Mouse (Mus musculus) left cerebral cortex, adult 9 months (tissue): Measurements from ENCODE around the gene Pcsk4.
A peak's percentile ranks its signal among the peaks of the same experiment; 100 is the strongest.
"Not testable (repeated sequence)": the region's sequence is repeated elsewhere in the genome, so short reads cannot be mapped to it uniquely, and the experiment has no call there.

Source experiments
- DNase-seq, 2 experiments: peaks; one replicate each; pipeline ENCODE4 v3.0.0; 2022; ENCODE audit warnings: low spot score in 2 of 2

The Pcsk4 gene

DNA sequence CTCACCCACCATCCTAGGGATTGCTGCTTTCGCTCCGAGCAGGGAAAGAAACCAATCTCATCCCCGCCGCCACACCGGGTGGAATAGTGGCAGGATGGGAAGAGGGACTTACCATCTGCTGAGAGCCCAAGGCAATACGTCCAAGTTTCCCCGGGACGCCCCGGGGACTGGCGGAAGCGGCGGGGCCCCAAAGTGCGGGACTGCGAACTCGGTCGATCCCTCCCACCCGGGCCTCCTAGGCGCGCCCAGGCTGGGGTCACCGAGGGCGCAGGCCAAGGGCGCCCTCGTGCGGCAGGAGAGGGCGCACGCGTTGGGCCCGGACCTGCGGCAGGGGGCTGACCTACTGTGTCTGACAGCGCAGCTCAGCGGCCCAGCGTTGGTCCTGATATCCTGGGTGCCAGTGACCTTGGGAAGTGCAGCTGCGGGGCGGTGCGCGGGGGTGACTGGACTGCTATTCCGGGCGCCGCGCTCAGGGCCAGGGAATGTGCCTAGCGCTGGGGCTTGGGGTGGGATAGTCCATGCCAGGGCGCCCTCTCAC, 19.0 kb upstream of the Pcsk4 start, which contains the start of gene Adamtsl5:
Gene Adamtsl5 (minus strand): TSS at position 169 of the 538 bp plus-strand sequence.
- no peak for DNase-seq

DNA sequence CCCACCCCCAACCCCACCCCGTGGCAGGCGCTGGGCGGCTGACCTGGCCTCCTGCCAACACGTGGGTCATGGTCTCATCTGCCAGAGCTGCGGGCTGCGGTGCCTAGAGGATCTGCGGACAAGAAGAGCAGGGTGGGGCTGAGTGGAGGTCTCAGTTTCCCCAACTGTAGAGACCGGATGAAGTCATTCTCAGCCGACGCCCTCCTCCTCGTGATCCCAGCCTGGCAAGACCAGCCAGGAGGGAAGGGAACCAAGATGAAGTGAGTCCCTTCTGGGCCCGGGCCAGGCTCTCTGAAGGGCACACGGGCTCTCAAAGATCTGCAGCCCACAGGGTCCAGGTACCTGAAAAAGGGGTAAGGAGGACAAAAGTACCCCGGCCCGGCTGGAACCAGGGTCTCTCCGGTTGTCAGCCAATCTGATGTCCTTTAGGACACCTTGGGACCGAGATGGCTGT, 18.2 kb upstream of the Pcsk4 start:
- no peak for DNase-seq

DNA sequence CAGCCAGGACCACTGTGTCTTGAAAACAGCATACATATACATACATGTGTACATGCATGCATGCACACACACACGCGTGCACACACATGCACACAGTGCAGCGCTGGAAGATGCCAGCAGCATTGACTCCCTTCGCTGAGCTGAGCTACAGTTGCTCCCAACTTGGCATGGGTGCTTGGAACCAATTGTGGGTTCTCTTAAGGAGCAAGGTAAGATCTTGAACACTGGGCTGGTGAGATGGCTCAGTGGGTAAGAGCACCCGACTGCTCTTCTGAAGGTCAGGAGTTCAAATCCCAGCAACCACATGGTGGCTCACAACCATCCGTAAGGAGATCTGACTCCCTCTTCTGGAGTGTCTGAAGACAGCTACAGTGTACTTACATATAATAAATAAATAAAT, 16.6 kb upstream of the Pcsk4 start:
- not testable (repeated sequence) for DNase-seq

DNA sequence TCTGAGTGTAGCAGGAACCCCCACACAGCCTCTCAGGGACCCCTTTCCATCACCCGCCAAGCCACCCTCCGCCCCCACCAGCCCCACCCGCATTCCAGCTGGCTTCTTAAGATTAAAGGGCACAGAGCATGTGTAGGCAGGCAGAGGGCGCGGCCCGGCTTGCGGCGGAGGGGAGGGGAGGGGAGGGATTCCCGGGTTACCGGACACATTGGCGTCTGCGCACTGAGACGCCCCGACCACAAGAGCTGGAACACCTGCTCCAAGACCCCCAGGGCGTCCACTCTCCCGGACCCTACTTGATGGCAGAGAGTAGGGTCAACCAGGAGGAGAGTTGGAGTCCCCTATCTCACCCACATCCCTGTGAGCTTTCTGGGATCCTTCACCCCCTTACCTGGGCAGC, 15.8 kb upstream of the Pcsk4 start:
- no peak for DNase-seq

DNA sequence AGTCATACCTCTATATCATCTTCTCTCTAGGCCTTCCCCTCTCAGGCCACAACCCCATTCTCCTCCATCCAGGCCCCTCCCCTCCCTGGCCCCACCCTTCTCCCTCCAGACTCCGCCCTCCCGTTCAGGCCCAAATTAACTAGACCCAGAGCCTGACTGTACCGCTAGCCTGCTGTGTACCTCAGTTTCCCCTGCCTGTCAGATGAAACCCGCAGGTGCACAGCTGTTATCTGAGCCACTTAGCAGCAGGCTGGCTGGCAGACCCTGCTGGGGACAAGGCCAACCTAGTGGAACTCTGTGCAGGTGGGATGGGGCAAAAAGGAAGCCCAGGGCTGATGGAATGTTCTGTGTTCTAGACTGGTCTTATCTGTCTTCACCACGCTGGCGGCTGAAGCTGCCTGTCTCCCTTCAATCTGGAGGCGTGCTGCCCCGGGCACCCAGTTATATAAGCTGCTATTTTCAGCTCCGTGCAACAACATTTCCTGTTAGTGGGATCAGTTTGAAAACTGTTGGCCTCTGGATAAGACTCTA, 14.9 kb upstream of the Pcsk4 start:
- no peak for DNase-seq

DNA sequence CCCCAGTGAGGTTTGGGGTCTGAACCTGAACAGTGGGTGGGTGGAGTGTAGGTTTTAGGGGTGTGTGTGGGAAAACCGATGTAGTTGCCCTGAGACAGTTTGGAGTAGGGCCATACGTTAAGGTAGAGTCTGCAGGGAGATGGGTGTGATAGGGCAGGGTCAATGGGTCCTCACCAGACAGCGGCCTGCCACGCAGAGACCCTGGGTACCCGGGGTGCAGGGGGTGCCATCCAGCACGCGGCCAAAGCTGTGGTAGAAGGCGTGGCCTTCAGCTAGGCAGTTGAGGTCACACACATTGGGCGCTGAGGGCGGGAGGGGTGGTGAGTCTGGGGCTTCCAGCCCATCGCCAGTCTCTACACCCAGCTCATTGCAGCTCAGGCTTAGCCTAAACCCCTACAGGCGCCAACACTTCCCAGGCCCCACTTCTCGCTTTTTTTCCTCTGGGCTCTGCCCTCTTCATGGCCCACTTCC, 14.2 kb upstream of the Pcsk4 start:
- no peak for DNase-seq

DNA sequence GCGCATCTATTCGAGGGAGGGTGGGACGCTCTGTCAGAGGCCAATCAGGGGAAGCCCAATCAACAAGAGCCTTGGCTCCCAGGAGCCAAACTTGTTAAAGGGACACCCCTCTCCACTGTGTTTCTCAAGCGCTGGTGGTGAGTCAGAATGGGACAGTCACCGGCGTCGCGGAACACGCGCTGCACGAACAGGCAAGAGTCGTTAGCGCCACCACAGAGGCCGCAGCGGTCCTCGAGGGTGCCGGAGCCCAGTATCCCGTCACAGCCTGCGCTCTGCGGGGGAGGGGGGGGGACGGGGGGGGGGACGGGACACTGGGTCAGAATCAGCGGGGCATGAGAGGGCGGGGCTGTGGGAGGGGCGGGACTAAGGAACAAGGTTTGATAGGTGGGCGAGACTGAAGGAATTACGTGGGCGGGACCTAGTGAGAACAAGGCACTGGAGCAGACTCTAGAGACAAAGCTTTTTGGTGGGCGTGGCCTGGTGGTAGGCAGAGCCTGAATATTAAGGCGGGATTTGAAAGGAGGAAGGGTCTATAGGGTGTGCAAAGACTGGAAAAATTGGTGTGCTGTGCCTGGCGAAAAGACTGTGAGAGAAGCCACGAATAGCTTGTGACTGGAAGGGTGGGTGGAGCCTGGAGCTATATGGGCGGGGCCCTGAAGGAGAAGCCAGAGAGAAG, 13.6 kb upstream of the Pcsk4 start:
- DNase-seq = no peak

DNA sequence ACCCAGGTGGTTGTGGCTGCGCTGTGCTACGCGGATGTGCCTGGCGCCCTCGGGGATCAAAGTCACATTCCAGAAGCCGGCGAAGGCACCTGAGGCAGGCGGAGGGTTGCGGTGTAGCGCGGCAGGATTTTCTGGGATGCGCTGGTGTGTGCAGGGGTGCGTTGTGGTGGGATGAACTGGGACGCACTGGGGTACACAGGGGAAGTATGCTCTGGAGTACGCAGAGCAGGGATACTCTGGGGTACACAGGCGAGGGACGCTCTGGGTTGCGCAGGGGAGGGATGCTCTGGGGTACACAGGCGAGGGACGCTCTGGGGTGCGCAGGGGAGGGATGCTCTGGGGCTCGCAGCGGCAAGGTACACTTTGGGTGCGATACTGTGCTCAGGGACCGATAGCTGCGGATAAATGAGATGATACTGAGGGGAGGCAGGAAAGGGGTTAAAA, 13.0 kb upstream of the Pcsk4 start:
- no peak for DNase-seq

DNA sequence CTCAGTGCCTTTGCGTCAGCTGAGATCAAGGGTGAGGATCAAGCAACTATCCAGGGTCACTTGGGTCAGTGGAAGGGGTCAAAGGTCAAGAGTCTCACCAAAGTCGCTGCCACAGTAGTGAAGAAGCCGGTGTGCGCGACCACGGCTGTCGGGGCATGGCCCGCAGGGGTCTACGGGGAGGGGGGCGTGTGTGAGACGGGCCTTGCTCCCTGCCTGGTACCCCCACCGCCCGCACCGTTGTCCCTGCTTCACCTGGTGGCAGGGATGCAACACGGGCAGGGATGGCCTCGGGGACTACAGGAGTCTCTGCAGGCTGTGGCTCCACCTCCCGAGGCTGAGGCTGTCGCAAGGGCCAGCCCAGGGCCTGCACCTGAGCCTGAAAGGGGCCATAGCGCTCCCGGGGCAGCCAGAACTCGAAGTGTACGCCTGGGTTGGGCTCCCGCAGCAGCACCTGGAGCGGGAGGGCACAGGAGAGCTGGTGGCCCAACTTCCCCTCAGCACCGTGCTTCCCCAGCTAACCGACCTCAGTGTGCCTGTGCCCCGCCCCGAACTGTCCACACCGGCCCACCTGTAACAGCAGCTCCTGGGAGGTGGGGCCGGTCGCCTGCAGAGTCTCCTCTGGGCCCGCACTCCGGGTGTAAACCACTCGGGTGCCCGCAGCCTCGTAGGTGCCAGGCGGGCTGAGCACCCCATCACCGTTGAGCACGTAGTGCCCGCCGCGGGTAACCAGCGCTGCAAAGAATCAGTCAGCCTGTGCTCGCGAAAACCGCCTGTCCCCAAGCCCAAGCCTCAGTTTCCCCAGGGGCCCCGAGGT, 12.4 kb upstream of the Pcsk4 start:
- no peak for DNase-seq

DNA sequence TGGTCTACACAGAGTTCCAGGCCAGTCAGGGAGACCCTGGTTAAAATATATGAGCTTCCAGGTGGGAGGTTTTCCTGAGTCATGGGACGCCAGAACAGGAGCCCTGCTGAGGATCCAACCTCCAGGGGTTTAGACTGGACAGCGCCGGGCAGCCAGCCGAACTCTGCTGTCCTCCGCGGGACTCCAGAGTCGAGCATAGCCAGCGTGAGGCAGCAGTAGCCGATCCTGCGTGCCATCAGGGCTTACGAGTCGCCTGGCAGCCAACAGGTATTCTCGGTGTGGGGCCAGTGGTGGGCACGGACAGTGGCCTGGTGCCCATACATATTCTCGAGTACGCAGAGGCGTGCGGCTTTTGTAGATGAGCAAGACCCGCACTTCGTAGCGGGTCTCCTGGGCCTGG, 11.7 kb upstream of the Pcsk4 start:
- no peak for DNase-seq

DNA sequence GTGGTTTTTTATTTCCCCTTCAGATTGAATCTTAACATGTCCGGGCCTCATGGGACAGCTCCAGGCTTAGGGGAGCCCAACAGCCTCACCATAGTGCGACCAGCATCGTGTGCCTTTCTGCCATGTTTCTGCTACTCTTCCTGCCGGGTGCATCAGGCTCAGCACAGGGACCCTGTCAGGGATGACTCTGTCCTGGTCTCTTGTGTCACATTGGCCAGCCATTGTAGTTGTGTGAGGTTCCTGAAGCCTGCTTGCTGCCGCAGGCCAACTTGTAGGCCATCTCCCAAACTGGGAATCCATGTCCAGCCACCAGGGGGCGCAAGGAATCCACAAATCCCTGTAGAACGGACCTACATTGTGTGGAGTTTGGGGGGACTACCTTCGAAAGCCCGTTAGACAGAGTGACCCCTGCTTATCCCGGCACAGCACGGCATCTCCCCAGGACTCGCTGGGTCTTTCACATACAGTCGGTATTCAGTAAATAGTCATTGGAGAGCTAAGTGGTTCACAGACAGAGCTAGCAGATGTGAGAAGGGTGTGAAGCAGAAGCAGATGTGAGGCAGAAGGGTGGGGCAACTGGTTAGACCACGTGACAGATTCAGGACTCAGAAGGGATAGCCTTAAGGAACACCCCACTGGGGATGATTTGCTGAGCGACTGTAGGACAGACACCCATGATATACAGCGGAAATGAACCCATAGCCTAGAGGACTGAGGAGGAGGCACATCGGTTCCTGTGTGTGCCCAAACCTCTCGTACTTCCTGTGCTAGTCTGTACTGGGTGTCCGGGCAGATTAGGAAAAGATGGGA, 10.8 kb upstream of the Pcsk4 start:
- peak in 1 of 2 experiments; percentile 87 for DNase-seq

DNA sequence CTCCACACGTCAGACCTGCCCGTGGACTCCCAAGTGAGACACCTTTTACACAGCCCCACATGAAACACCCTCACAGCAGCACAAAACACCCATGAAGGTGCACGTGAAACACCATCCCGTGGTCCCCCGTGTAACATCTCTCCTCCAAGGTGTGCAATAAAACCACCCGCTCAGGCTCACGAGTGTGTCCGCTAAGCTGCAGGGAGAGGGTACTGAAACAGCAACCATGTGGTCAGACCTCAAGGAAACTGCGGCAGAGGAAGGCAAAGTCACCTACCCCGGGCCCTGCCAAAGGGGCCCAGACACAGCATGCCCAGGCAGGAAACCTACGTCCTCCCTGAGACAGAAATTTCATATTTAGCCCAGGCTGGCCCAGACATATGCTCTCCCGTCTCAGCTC, 7.0 kb upstream of the Pcsk4 start:
- DNase-seq = no peak

DNA sequence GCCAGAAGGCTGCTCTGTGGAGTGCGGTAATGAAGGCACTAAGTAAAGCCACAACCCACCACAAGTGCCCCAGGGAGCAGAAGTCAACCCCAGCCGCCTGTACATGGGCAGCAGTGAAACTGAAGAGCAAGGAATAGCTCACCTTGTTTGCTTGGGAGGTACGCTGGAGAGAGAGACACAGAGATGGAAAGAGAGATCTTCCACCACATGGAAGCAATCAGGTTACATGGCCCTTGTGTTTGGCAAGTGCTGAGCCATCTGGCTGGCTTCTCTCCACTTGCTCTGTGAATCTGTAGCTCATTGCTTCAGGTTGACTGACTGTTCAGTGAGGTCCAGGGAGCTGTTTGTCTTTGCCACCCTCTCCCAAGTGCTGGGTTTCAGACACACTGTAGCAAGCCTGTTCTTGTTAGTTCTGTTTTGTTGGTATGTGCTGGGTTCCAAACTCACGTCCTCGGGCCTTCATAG, 3.3 kb upstream of the Pcsk4 start:
- no peak for DNase-seq

DNA sequence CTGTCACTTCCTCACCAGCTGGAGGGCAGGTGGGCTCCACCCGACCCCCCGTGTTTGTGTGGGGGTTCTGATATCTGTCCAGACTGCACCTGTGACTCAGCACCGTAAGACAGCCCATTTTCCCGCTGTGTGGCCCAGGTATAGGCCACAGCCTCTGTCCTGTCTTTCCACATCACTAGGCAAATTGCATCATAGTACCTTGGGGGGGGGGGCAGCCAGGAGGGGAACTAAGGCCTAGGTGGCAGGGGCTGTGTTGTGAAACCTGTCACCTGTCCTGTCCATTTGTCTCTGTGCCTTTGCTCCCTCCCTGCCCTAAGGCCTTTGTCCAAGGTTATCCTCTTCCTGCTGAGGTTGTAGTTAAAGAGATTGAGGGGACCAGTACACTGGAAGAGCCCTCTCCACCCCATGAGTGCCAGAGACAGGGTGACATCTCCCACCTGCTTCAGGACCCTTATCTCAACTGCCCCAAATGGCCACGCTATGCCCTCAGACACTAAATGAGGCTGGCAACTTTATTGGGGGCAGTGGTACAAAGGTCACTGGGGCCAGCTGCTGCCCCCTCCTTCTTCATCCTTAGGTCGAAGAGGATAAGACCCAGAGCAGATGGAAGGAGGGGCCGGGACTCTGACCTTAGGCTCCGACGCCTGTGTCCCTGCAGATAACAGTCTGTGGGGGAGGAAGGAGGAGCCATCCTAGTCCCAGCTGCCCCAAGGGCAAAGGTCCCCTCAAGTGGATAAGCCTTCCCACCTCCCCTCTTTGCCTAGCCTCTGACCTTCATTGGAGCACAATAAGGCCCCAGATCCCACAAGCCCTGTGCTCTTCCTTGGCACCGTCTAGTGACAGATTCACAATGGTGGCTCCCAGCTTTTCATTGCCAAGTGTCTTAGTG, 2.6 kb upstream of the Pcsk4 start:
- DNase-seq = no peak

DNA sequence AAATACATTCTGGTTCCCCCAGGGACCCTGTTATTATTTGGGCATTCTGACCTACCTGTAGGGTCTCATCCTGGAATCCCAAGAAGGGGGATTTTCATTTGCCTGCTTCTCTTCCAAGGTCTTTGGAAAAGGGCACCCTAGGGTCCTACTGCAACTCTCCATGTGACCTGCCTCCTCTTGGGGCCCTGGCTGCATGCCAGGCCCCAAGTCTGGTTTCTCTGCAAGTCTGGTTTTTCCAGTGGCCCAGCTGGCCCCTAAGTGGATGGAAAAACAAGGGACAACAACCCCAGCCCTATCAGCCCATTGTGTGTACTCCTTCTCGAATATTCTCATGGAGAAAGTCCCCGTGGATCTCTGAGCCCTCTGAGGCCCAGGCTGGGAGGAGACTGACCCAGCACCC, 1.6 kb upstream of the Pcsk4 start:
- no peak for DNase-seq

DNA sequence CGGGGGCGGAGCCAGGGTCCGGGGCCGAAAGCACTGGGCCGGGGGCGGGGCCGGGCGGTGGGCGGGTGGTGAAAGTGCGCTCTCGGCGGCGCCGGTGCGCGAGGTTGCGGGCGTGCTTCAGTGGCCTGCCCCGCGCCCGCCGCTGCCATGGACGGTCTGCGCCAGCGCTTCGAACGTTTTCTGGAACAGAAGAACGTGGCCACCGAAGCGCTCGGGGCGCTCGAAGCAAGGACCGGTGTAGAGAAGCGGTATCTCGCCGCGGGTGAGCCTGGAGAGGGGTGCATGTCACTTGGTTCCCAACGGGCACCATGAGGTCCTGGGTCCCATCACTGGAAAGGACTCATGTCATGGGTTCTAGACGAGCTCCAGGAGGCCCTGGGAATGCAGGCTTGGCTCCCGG, 786 bp upstream of the Pcsk4 start:
- no peak for DNase-seq

DNA sequence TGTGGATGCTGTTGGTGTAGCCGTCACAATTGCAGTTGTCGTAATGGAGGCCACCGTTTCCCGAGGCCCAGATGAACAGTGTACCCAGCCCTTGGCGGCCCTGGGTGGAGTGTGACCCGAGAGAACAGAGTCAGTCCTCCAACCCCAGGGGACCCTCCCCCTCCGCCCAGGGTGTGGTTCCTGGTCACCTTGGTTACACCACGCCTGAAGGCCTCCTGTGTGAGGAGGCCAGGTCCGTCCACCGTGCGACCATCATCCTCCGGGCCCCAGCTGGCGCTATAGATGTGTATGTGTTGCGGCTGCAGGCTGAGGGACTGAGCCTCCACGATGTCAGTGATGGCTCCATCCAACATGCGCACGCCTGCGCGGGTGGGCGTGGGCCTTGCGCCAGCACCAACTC, 4.3 kb downstream of the Pcsk4 start:
- DNase-seq = no peak

DNA sequence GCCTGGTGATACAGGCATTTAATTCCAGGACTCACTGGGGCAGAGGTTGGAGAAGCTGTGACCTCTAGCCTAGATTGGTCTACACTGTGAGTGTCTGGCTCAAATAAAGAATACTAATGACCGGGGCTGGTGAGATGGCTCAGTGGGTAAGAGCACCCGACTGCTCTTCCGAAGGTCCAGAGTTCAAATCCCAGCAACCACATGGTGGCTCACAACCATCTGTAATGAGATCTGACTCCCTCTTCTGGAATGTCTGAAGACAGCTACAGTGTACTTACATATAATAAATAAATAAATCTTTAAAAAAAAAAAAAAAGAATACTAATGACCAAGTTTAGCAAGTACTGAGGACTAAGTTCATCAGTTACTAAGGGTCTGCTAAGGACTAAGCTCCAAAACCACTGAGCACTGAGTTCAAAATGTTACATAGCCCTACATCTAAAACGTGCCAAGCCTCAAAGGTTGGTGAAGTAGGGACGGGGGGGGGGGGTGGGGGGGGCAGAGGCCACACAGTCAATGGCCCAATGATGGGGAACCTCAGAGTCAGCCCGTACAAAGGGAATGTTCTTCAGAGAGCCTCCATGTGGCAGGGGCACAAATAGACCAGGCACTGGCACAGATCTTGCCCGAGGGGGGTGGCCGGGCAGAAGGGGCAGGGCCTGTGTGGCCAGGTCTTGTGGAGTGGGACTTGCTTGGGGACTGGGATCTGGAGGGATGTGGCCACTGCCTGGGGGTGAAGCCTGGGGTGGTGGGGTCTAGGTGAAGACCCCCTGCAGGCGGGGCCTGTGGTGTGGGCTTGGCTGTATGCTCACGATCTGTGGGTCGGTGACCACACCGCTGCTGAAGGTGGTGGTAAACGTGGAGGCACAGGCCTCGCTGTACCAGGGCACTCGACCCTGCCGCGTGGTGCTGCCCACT, 4.9 kb downstream of the Pcsk4 start:
- DNase-seq = no peak
